Mouse (Mus musculus) heart, adult 2 months (tissue): Measurements from ENCODE around the gene Pum1. TPM values are rescaled to one million over a fixed set of nuclear protein-coding genes. Genes with fewer than 3 reads are reported as not detected.
"Not testable (repeated sequence)": the region's sequence is repeated elsewhere in the genome, so short reads cannot be mapped to it uniquely, and the experiment has no call there.

ENCODE experiments used
- DNase-seq, 2 experiments: peaks; one replicate each; pipeline ENCODE4 v3.0.0; 2021
- H3K27ac ChIP-seq: fragments of 200-600 bp; 2 replicates; pipeline ENCODE4 v1.8.1; 2022
- H3K27me3 ChIP-seq: fragments of 200-500 bp; 2 replicates; pipeline ENCODE4 v1.6.1; 2012; ENCODE audit warnings: mild to moderate bottlenecking, low read length, inconsistent platforms, mixed read lengths; ENCODE audit not compliant: control insufficient read depth, insufficient read depth
- H3K36me3 ChIP-seq: fragments of 200-500 bp; 2 replicates; pipeline ENCODE4 v1.6.1; 2012; ENCODE audit warnings: low read length, inconsistent platforms; ENCODE audit not compliant: control insufficient read depth, insufficient read depth
- H3K4me1 ChIP-seq: fragments of 200-500 bp; 2 replicates; pipeline ENCODE4 v1.6.1; 2011; ENCODE audit warnings: low read length; ENCODE audit not compliant: control insufficient read depth, insufficient read depth
- H3K4me3 ChIP-seq: fragments of 200-600 bp; 2 replicates; pipeline ENCODE4 v1.8.1; 2022
- H3K79me2 ChIP-seq: fragments of 200-500 bp; replicated peaks from 2 replicates; pipeline ENCODE4 v1.6.1; 2012; ENCODE audit warnings: mild to moderate bottlenecking, inconsistent platforms, low read length, moderate library complexity, mixed read lengths; ENCODE audit not compliant: control insufficient read depth, insufficient read depth
- H3K9ac ChIP-seq: fragments of 200-500 bp; 2 replicates; pipeline ENCODE4 v1.6.1; 2012; ENCODE audit warnings: low read depth, mild to moderate bottlenecking, control low read depth, inconsistent platforms, low read length, mixed read lengths
- CTCF ChIP-seq: fragments of 200-600 bp; IDR thresholded peaks from 2 replicates; pipeline ENCODE4 v1.8.1; 2022; ENCODE audit warnings: antibody characterized with exemption, mild to moderate bottlenecking, moderate library complexity
- EP300 ChIP-seq: fragments of 200-500 bp; IDR thresholded peaks from 2 replicates; pipeline ENCODE4 v1.6.1; 2011; ENCODE audit warnings: low read depth, low read length, control low read depth; ENCODE audit not compliant: insufficient read depth
- POLR2A ChIP-seq: fragments of 200-500 bp; IDR thresholded peaks from 2 replicates; pipeline ENCODE4 v1.6.1; 2011; ENCODE audit warnings: mild to moderate bottlenecking, low read depth, low read length, control low read depth; ENCODE audit not compliant: insufficient read depth
- WGBS: fragments of 180-500 bp; shearing (Covaris S2); methylation state at CpG from one replicate; pipeline ENCODE4 v1.1.7; 2018; 5-methylcytosine and 5-hydroxymethylcytosine counted together
- intact Hi-C: fragments of 180-260 bp; cut with DNase I; formaldehyde crosslinking; loops from one replicate; pipeline ENCODE4 v1.15.1; 2025
- polyA plus RNA-seq: library from polyadenylated mRNA; depleted of rRNA; stranded (reverse); fragments of >200 nt; gene quantifications from 2 replicates; pipeline ENCODE4 v1.2.3, GENCODE M21; 2012
- total RNA-seq, 2 experiments: library from RNA; stranded (reverse); gene quantifications; 2 replicates each; pipeline ENCODE4 v1.2.3; 2021

The Pum1 gene
- total and polyA plus RNA-seq, 3 experiments = 32.2 to 59.7 (median 57.1) TPM

GRCm38 (mm10) chr4:130657820-130658565 lies 5.1 kb upstream of the Pum1 start:
- intact Hi-C loops = no loop called here
- 48% methylated on average over 1 of the region's 1 CpGs for WGBS
- no peaks in the 10 kb centered on the region for H3K4me1 ChIP-seq
- no peak for DNase-seq
- no peaks in the 10 kb centered on the region for H3K79me2 ChIP-seq
- no peaks in the 10 kb centered on the region for H3K27me3 ChIP-seq
- H3K4me3 ChIP-seq = no peak overlapping the region
- no peaks in the 10 kb centered on the region for H3K36me3 ChIP-seq
- TF ChIP-seq POLR2A (no peak), CTCF (no peak), EP300 (no peak)
- H3K27ac ChIP-seq = no peak overlapping the region
- no peak overlapping the region for H3K9ac ChIP-seq

DNA sequence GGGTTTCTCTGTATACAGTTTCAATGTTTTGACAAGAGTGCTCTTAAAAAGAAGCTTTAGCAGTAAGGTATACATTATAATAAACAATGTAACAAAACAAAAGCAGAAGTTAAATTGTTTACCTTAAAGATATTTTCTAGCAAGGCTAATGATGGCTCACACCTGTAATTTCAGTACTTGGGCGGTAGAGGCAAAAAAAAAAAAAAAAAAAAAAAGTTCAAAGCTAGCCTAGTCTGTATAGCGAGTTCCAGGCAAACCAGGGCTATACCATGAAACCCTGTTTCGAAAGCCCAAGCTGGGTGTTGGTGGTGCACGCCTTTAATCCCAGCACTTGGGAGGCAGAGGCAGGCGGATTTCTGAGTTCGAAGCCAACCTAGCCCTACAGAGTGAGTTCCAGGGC lies 3.7 kb upstream of the Pum1 start:
- no peak overlapping the region for H3K27ac ChIP-seq
- no peaks in the 10 kb centered on the region for H3K4me1 ChIP-seq
- intact Hi-C loops = no loop called here
- TF ChIP-seq POLR2A (no peak), CTCF (no peak), EP300 (no peak)
- H3K36me3 ChIP-seq = peaks cover 1% of the 10 kb centered on the region; the same call in 1 of the 2 replicates
- 0 out of 2 replicates have a peak, but pooled peaks cover 1% of the 10 kb centered on the region for H3K79me2 ChIP-seq
- no peak for DNase-seq
- WGBS = 90% methylated on average over 6 of the region's 6 CpGs
- H3K9ac ChIP-seq = no peak overlapping the region
- H3K27me3 ChIP-seq = no peaks in the 10 kb centered on the region
- H3K4me3 ChIP-seq = no peak overlapping the region

- Histone ChIP-seq H3K4me3 (no peak overlapping the region), H3K9ac (no peak overlapping the region), H3K27me3 (no peaks in the 10 kb centered on the region), H3K36me3 (peaks cover 6% of the 10 kb centered on the region), H3K4me1 (peaks cover 3% of the 10 kb centered on the region), H3K79me2 (0 out of 2 replicates have a peak, but pooled peaks cover 1% of the 10 kb centered on the region), H3K27ac (no peak overlapping the region)
- no peak for DNase-seq
- intact Hi-C loops = no loop called here
- 86% methylated on average over 2 of the region's 2 CpGs for WGBS
- TF ChIP-seq EP300 (no peak), POLR2A (no peak), CTCF (no peak)
Observed at GRCm38 (mm10) chr4:130660106-130660505, 3.0 kb upstream of the Pum1 start.

GRCm38 (mm10) chr4:130661151-130661550 lies 2.0 kb upstream of the Pum1 start:
- H3K4me3 ChIP-seq = no peak overlapping the region
- H3K4me1 ChIP-seq = peaks cover 4% of the 10 kb centered on the region
- DNase-seq = no peak
- H3K9ac ChIP-seq = no peak overlapping the region
- TF ChIP-seq CTCF (no peak), POLR2A (no peak), EP300 (no peak)
- intact Hi-C loops = no loop called here
- WGBS = 97% methylated on average over 3 of the region's 3 CpGs
- 0 out of 2 replicates have a peak, but pooled peaks cover 1% of the 10 kb centered on the region for H3K79me2 ChIP-seq
- no peaks in the 10 kb centered on the region for H3K27me3 ChIP-seq
- no peak overlapping the region for H3K27ac ChIP-seq
- peaks cover 8% of the 10 kb centered on the region for H3K36me3 ChIP-seq

DNA sequence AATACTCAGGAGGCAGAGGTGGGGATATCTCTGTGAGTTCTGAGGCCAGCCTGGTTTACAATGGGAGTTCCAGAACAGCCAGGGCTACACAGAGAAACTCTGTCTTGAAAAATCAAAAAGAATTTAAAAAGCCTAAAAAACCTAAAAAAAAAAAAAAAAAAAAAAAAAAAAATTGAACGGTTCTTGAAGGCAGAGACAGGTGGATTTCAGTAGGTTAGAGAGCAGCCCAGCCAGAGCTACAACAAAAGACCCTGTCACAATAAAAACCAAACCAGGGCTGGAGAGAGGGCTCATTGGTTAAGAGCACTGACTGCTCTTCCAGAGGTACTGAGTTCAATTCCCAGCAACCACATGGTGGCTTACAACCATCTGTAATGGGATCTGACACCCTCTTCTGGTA lies 816 bp upstream of the Pum1 start:
- DNase-seq, H3K4me1 ChIP-seq, intact Hi-C loops, H3K79me2 ChIP-seq, H3K4me3 ChIP-seq, H3K27me3 ChIP-seq, H3K9ac ChIP-seq, H3K27ac ChIP-seq: not testable (repeated sequence)
- 100% methylated on average over 1 of the region's 1 CpGs for WGBS
- H3K36me3 ChIP-seq = peaks cover 10% of the 10 kb centered on the region

DNA sequence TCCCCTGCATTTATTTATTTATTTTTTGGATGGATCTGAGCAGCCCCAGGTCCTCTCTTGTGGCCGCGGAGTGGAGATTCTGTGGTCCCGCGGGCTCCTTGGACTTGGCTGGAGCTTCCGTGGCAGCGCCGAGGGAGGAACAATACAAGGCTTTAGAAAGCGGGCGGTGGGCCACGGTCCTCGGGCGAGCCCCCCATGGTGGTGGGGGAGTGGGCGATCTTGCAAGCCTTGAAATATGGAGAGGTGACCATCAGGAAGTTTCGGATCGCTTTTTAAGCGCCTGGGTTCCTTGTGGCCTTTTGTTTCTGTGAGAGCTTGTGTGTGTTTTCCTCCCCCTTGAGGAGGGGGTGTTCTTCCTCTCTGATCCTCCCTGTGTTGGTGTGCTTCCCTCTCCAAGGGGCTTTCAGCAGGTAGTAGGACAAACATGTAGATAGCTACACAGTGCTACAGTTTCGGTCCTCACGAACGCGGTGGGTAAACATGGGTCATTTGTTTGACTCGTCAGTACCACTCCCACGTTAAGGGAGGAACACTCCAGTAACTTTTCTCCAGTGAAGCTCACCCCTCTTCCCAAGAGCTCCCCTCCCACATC lies 785 bp downstream of the Pum1 start:
- H3K27me3 ChIP-seq = no peaks in the 10 kb centered on the region
- intact Hi-C loops = no loop called here
- H3K27ac ChIP-seq = peak overlapping the region; percentile 89
- H3K79me2 ChIP-seq = peaks cover 2% of the 10 kb centered on the region
- WGBS = under 1% methylated on average over 22 of the region's 22 CpGs
- H3K9ac ChIP-seq = peak overlapping the region; percentile 83
- H3K4me3 ChIP-seq = peak overlapping the region; percentile 66
- no peak for TF ChIP-seq EP300
- no peak for TF ChIP-seq POLR2A
- TF ChIP-seq CTCF = no peak
- H3K36me3 ChIP-seq = peaks cover 20% of the 10 kb centered on the region
- peaks cover 7% of the 10 kb centered on the region for H3K4me1 ChIP-seq
- DNase-seq = peak in 1 of 2 experiments; percentile 61
